Mouse (Mus musculus): ENCODE measurements around the gene Tmem218. TPM values are rescaled to one million over a fixed set of nuclear protein-coding genes. Genes with fewer than 3 reads are reported as not detected.

Tmem218 gene
- polyA plus RNA-seq, 1 experiment from 2014 or later: 13.9 TPM

DNA sequence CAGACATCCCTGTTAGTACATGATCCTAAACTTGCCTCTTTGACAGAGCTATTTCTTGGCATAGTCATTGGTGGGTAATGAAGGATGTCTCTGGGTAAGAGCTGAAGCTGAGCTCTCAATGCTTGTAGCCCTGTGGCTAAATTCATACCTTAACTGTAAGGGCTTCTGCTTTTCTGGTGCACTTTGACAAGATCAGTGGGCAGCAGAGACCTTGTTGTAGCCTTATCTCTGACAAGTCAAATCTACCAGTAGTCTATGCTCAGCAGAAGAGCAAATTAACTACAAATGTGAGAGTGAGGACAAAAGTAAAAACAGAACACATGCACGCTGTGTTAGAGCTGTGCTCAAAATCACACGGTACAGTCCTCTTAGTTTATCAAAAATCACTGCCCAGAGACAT, 58.6 kb downstream of the Tmem218 start:
- no peak for DNase-seq (ENCODE audit: low spot score)
- ATAC-seq: no peak
- Histone ChIP-seq H3K27me3 (replicated peaks; ENCODE audit: control insufficient read depth, insufficient read depth, low read length) (no peaks in the 10 kb centered on the region), H3K9ac (ENCODE audit: low read length) (no peak overlapping the region), H3K4me1 (ENCODE audit: control insufficient read depth, insufficient read depth, low read length) (no peaks in the 10 kb centered on the region), H3K36me3 (ENCODE audit: control insufficient read depth, insufficient read depth, low read length) (no peaks in the 10 kb centered on the region), H3K9me3 (replicated peaks; ENCODE audit: control insufficient read depth, low read length) (no peaks in the 10 kb centered on the region), H3K27ac (ENCODE audit: low read depth, low read length) (no peak overlapping the region), H3K4me3 (ENCODE audit: low read depth, low read length) (no peak overlapping the region), H3K4me2 (ENCODE audit: low read length) (no peak overlapping the region)
- 91% methylated on average over 2 of the region's 2 CpGs for WGBS

Other genes starting within 250 kb of the Tmem218 start
- gene Pknox2, start 60.8 kb upstream of the Tmem218 start, polyA plus RNA-seq (2014; fragmentation: Nextera tagmentation; extraction: Ambion mirVana): 12.1 and 12.7 TPM in 2 replicates
- 0.88 and 1.1 TPM in 2 replicates for gene Slc37a2, start 47.5 kb downstream of the Tmem218 start, polyA plus RNA-seq (2014; fragmentation: Nextera tagmentation; extraction: Ambion mirVana)
- gene Ccdc15, start 140.2 kb downstream of the Tmem218 start, polyA plus RNA-seq (2014; fragmentation: Nextera tagmentation; extraction: Ambion mirVana): 5.3 and 7.1 TPM in 2 replicates
- 1.9 and 4.5 TPM in 2 replicates for gene Hepacam, start 159.1 kb downstream of the Tmem218 start, polyA plus RNA-seq (2014; fragmentation: Nextera tagmentation; extraction: Ambion mirVana)
- gene Robo4, start 193.7 kb downstream of the Tmem218 start, polyA plus RNA-seq (2014; fragmentation: Nextera tagmentation; extraction: Ambion mirVana): 3.3 and 3.7 TPM in 2 replicates
- gene Robo3, start 225.0 kb downstream of the Tmem218 start, polyA plus RNA-seq (2014; fragmentation: Nextera tagmentation; extraction: Ambion mirVana): 2.5 and 2.6 TPM in 2 replicates